Mouse (Mus musculus): Measurements from ENCODE around the gene Clk2.
A peak's percentile ranks its signal among the peaks of the same experiment; 100 is the strongest.

Gene Clk2

DNA sequence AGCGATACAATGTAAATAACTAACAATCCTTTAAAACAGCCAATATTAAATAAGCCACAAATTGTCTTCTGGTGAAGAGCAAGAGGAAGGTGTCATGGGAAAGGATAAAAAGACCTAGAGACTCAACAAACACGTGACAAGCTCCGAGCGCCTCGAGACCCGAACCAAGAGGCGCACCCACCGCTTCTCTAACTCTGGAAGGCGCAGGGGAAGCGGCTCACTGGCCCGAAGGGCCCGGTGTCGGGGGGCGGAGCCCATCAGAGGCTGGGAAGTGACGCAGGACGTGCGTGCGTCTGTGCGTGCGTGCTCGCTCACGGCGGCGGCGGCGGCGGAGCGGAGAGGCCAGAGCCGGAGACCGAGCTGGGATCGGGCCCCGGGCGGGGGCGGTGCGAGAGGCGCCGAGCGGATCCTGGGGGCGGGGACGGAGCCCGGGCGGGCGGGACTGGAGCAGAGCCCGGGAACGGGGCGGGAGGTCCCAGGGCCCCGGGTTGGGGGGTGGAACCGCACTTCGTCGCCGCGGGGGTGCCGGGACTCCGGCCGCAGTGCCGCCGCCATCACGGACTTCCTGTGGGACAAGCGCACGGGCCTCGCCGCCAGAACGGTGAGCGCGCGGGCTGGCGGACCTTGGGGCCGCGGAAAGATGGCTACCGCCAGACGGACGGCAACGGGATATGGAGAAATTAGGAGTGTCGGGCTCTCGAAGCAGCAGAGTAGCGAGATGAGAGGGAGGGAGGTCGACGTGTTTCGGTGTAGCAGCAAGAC, at the start of gene Clk2:
Clk2 (plus strand) TSS at position 290 of the 762 bp plus-strand sequence.
- DNase-seq (ENCODE audit: low spot score): peak; percentile 95

- DNase-seq (ENCODE audit: low spot score): peak; percentile 49
These were observed 49.1 kb upstream of the Clk2 start for GRCm38 (mm10) chr3:89115522-89115921.

DNA sequence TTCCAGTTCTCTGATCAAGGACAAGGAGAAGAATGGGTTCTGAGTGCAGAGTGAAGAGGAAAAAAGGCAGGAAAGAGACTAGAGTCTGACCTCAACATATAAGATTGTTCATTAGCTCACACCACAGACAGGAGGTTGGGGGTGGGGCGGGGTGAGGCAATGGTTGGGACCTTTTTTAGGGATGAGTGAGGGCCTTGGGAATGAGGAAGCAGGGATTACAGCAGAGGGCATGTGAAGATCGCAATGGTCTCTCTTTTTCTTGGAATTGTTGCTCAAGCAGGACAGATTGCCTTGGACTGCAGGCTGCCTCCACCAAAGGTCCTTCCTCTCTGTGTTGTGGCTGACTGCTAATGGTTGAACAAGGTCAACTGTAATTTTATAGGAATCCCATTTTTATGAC, 41.3 kb upstream of the Clk2 start:
- peak; percentile 30 for DNase-seq (ENCODE audit: low spot score)

- DNase-seq (ENCODE audit: low spot score): no peak
These were observed 40.4 kb upstream of the Clk2 start for GRCm38 (mm10) chr3:89124241-89124640.

- DNase-seq (ENCODE audit: low spot score): no peak
These were observed 38.6 kb upstream of the Clk2 start for GRCm38 (mm10) chr3:89125981-89126380.

GRCm38 (mm10) chr3:89129908-89130307, 34.7 kb upstream of the Clk2 start:
- DNase-seq (ENCODE audit: low spot score): no peak

DNA sequence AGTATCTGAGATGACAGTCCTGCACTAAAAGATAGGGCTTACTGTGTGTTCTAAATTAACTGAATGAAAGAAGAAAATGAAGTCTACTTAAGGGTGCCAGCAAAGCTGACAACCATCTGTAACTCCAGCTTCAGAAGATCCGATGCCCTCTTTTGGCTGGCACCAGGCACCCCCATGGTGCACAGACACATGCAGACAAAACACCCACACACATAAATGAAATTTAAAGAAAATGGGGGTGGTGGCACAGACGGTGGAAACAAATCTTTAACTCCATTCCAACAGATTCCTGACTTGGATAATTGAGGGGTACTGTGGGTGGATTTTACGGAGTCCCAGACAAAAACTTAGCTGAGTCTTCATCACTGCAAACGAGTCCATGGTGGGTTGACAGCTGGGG, 32.8 kb upstream of the Clk2 start:
- no peak for DNase-seq (ENCODE audit: low spot score)

- DNase-seq (ENCODE audit: low spot score): no peak
These were observed 32.1 kb upstream of the Clk2 start for GRCm38 (mm10) chr3:89132285-89133062.

- DNase-seq (ENCODE audit: low spot score): no peak
These were observed 31.5 kb upstream of the Clk2 start for GRCm38 (mm10) chr3:89133063-89133450.

DNA sequence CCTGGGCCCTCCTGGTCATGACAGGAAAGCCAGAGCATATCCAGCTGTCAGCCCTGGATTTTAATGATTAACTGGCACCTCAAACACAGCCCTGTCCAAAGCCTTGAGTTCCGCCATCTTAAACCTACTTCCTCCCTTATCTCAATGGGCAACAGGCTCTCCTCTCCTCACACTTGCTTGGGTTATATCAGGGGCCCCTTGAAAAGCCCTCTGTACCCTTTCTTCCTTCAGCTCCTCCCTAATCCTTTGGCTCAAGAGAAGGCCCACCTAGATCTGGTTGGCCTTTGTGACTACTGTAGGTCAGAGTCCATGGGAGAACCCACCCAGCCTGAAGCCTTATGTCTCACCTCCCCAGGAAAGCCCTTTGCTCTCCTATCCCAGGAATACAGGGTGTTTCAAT, 30.8 kb upstream of the Clk2 start:
- DNase-seq (ENCODE audit: low spot score): no peak

GRCm38 (mm10) chr3:89135958-89136357, 28.6 kb upstream of the Clk2 start, which contains the start of gene Pklr:
Gene Pklr, plus strand, starts transcription at chr3:89136142.
- DNase-seq (ENCODE audit: low spot score): no peak

GRCm38 (mm10) chr3:89136365-89136764, 28.2 kb upstream of the Clk2 start:
- DNase-seq (ENCODE audit: low spot score): no peak

GRCm38 (mm10) chr3:89144821-89145220, 19.8 kb upstream of the Clk2 start:
- no peak for DNase-seq (ENCODE audit: low spot score)

DNA sequence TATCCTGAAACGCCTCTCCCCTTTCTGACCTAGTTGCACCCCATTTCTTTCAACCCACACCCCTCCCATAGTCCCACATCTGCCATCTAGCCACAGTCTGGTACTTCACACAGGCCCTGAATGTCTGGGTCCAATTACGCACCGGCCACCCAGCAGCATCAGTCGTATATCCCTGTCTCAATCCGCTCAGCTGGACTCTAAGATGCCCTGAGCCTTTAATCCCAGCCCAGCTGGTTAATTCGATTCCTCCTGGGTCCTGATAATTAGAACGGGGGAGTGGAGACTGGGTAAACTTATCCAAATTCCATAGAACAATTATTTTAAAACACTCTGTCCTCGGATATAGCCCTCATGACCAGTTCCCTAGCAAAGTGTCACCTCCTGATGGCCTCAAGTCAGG, 19.0 kb upstream of the Clk2 start:
- no peak for DNase-seq (ENCODE audit: low spot score)

- DNase-seq (ENCODE audit: low spot score): no peak
These were observed 17.3 kb upstream of the Clk2 start for GRCm38 (mm10) chr3:89147101-89147978.

DNA sequence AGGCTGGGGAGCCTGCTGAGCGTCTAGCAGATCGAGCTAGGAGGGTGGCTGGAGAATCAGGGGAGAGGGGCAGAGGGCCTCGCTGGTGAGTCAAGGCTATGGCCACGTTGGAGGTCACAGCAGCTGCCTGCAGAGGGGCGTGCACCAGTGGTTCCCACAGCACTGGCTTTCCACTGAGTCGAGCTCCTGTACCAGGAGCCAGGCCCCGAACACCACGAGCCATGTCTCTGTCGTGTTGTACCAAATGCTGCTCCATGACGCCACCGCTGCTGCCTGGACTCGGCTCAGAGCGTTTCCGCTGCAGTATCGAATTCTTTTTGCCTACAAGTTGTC, 16.6 kb upstream of the Clk2 start:
- no peak for DNase-seq (ENCODE audit: low spot score)

- DNase-seq (ENCODE audit: low spot score): no peak
These were observed 16.0 kb upstream of the Clk2 start for GRCm38 (mm10) chr3:89148567-89148966.

DNA sequence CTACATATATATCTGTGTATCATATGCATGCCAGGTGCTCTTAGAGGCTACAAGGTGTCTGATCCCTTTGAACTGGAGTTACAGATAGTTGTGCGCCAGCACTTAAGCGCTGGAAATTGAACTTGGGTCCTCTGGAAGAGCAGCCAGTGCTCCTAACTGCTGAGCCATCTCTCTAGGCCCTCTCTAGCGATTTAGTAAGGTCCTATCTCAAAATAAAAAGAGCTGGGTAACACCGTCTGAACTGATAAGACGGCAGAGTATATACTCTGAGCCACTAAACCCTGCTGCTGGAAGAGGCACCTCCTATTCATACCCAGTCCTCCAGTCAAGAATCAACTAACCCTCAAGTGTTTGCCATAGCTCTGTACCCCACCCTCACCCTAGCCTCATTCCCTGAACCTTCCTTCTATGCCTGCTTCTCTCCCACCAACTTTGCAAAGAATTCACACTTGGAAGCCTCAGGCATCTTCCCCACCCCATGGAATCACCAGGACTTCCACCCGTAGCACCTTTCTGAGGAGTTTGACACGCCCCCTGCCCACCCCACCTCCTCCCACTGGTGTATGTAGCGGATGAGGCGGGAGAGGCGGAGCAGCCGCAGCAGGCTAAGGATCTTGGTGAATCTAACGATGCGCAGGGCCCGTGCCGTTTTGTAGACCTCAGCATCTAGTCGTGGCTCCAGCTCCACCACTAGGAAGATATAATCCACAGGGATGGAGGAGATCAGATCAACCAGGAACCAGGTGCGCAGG, 12.3 kb upstream of the Clk2 start:
- no peak for DNase-seq (ENCODE audit: low spot score)

- DNase-seq (ENCODE audit: low spot score): no peak
These were observed 7.6 kb upstream of the Clk2 start for GRCm38 (mm10) chr3:89156951-89157350.

DNA sequence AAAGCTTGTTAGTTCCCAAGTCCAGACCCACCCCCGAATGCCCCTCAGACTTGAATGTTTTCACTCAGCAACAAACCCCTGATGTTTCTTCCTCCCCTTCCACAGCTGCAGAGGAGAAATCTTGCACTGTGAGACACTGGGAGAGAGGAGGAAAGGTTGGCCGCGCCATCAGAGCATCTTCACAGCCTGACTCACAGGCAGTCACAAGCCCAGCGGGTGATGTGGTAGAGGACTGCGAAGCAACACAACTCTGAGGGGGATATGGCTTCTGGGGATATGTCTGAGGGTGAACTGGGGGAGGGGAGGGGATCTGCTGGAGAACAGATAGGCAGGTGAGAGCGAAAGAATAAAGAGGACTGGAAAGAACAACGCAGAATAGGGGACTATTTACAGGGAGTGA, 5.9 kb upstream of the Clk2 start:
- DNase-seq (ENCODE audit: low spot score): no peak

GRCm38 (mm10) chr3:89159211-89159610, 5.4 kb upstream of the Clk2 start:
- DNase-seq (ENCODE audit: low spot score): peak; percentile 49
